Mouse (Mus musculus) cerebellum, postnatal 36 days (tissue): ENCODE results near the gene Lypd6.
A peak's percentile ranks its signal among the peaks of the same experiment; 100 is the strongest.

Experiments used
- DNase-seq, 2 experiments: peaks; one replicate each; pipeline ENCODE4 v3.0.0; 2021 to 2022; ENCODE audit warnings: mixed read lengths in 2 of 2

The Lypd6 gene

GRCm38 (mm10) chr2:50111169-50111568 is 44.9 kb downstream of the Lypd6 start:
- no peak for DNase-seq

GRCm38 (mm10) chr2:50111609-50112008 is 45.4 kb downstream of the Lypd6 start:
- DNase-seq: no peak

DNA sequence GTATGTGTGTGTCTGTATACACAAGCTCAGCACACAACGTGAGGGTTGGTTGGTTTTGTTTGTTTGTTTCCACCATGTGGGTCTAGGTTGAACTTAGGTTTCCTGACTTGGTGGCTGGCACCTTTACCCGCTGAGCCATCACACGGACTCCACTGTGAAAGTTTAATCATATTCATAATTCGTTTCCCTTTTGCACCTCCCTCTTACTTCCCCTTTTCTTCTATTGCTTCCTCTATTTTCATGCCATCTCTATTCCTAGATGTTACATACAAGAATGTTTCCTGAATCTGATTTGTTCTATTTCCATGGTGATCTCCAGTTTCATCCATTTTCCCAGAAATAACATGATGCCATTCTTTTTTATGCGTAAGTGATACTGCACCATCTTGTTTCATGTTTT is 46.2 kb downstream of the Lypd6 start:
- DNase-seq: no peak

GRCm38 (mm10) chr2:50119101-50119500 is 52.9 kb downstream of the Lypd6 start:
- DNase-seq: no peak

- no peak for DNase-seq
Measured at GRCm38 (mm10) chr2:50120839-50121238, 54.6 kb downstream of the Lypd6 start.

DNA sequence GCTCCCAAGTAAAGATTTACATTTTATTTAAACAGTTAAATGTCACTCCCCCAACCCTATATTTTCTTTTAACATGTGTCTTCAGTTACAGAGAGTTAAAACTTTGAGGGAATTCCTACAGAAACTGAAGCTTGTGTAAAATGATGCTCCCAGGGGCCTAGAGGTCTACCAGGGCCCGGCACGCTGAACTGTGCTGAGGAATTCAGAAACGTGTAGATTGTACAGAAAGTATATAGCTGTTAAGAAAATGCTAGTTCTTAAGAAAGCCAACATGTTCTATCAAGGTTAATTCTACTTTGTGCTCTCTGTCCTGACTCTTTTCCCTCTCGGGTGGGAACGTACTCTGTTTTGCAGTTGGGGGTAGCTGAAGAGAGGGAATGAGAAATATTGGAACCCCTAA is 57.1 kb downstream of the Lypd6 start:
- no peak for DNase-seq

GRCm38 (mm10) chr2:50127513-50128175 is 61.4 kb downstream of the Lypd6 start:
- DNase-seq: peak; percentile 62 to 71

DNA sequence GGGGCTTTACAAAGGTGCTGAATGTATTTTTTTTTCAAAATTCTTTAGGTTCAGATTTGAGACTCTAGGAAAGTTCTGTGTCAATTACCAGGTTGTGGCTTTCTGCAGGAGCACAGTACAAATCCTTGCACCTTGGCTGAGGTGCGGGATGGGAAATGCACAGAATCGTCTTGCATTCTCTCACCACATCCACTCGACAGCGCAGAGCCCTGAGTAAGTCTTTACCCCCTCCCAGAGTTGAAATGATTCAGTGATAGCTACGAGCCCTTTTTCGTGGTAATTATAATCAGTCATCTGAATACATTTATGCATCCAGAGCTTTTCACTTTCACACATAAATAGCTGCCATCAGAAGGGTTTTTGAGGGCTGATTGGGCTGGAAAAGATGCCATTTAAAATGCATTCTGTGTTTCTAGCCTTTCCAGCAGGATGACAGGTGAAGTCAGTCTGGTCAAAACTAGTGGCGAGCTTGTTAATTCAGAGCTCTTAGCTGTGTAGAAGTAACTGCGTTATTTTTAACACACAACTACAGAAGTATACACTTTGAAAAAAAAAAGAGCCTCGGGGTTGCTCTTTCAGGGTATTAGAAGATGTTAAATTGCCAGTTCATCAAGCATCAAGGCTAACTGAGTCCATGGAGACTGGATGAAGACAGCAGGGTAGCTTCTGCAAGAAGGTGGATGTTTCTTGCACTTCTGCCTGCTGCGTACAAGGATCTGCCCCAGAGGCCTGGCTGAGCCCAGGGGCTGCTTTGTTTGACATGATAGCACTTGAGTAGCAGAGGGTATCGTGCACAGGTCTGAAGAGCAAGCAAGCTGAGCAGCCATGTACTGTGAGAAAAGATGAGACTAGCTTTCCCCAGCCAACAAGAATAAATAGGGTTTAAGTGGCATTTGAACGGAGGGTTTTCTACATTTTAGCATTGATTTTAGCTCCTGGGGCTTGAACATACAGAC is 62.4 kb downstream of the Lypd6 start:
- DNase-seq: no peak

DNA sequence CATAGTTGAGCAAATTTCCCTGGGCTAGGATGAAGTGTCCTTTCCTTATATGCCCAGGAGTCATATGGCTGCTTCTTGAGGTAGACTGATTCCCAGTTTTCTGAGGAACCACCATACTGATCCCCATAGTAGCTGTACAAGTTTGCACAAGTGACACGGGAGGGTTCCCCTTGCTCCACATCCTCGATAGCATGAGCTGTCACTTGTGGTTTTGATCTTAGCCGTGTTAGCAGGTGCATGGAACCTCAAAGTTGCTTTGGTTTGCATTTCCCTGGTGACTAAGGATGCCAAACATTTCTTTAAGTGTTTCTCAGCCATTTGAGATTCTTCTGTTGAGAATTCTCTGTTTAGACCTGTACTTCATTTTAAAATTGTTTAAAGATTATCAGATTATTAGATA is 64.4 kb downstream of the Lypd6 start:
- DNase-seq: no peak

DNA sequence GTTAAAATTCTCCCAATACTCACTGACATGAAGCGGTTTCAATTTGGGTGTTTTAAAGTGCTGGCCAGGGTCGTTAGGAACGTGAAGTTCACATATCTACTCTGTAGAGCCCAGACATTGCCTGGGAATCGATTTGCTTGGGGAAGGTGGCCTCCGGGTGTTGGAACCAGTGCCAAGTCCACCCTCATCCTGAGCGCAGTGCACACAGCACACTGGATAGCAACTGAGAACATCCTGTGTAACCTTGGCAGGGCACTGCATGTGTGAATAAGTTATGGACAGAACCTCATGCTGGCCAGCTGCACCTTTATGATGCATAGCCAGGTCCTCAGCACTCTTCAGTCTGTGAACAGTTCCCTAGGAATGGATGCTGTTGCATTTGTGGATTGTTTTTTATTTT is 77.4 kb downstream of the Lypd6 start:
- DNase-seq: no peak

- no peak for DNase-seq
Measured at GRCm38 (mm10) chr2:50147308-50147707, 81.1 kb downstream of the Lypd6 start.

DNA sequence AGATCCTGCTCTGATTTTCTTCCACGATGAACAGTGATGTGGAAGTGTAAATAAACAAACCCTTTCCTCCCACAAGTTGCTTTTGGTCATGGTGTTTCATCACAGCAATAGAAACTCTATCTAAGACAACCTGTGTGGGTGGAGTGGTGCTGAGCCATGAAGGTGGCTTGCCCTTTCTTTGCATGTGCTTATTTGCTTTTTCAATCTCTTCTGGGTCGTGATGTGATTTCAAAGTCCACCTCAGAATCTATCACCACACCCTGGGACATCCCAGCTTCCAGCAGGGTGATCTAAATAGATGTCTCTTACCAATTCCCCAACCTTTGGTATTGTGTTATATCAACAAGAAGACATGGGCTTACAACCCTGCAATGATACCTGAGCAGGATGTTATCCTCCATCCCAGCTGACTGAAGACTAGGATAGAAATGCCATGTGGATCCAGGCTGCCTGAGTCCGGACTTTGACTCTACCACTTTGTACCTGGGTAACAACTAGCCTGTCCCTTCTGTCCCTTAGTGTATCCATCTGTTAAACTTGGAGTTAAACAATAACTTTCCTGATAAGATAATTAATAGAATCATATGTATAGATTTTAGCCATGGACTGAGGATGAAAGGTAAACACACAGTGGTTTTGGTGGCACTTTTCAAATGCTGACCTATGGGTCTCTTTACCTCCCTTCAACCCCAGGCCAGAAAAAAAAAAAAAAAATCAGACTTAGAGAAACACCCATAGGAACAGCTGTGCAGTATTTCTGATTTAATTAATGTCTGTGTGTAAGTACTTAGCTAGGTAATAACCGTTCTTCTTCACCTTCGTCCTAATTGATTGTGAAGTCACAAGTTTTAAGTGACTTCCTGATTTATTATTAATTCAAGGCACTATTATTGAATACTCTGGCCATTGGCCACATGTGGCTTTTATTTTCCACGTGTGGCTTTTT is 83.3 kb downstream of the Lypd6 start:
- DNase-seq: no peak

DNA sequence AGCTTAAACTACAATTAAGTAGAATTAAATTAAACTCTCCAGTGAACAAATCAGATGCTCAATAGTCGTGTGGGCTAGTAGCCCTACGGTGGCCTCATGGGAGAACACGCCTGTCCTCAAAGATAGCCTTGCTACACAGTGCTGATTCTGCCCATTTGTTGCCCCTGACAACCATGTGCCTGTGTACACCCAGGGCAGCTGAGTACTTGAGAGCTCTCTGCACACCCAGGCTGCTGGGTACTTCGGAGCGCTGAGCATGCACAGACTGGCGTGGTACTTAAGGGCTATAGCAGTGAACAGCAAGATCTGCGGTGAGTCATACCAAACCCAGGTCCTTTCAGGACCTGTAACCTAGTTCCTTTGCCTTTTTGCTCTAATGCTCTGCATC is 84.0 kb downstream of the Lypd6 start:
- no peak for DNase-seq

GRCm38 (mm10) chr2:50150816-50151215 is 84.6 kb downstream of the Lypd6 start:
- DNase-seq: no peak

- DNase-seq: no peak
Measured at GRCm38 (mm10) chr2:50151401-50151800, 85.2 kb downstream of the Lypd6 start.

GRCm38 (mm10) chr2:50151879-50152278 is 85.7 kb downstream of the Lypd6 start:
- DNase-seq: no peak

DNA sequence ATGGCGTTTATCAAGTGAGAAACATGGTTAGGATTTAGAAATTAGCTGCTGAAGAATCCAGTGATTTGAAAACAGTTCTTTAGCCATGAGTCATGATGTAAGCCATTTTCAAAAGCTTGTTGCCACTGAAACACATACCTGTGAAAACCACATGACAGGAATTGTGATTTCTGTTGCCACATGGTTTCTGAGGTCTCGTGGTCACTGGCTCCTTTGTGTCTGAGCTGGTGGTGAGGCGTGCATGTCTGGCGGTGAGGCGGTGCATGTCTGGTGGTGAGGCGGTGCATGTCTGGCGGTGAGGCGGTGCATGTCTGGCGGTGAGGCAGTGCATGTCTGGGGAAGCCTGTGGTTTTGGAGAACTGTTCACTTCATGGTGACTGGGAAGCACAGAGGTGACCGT is 89.8 kb downstream of the Lypd6 start:
- DNase-seq: no peak

- no peak for DNase-seq
Measured at GRCm38 (mm10) chr2:50160069-50160468, 93.8 kb downstream of the Lypd6 start.

- no peak for DNase-seq
Measured at GRCm38 (mm10) chr2:50163608-50164007, 97.4 kb downstream of the Lypd6 start.

- peak; percentile 21 to 34 for DNase-seq
Measured at GRCm38 (mm10) chr2:50165277-50165676, 99.0 kb downstream of the Lypd6 start.

GRCm38 (mm10) chr2:50166082-50166481 is 99.9 kb downstream of the Lypd6 start:
- no peak for DNase-seq

GRCm38 (mm10) chr2:50173730-50174528 is 107.7 kb downstream of the Lypd6 start:
- DNase-seq: no peak
